Mouse (Mus musculus) urinary bladder, postnatal 10 days (tissue): ENCODE measurements around the gene Nup210l.
A peak's percentile ranks its signal among the peaks of the same experiment; 100 is the strongest.

Experiments
- DNase-seq: peaks from one replicate; pipeline ENCODE4 v3.0.0; 2022; ENCODE audit warnings: low spot score

The Nup210l gene

GRCm38 (mm10) chr3:90161541-90161940 is 57.6 kb downstream of the Nup210l start:
- no peak for DNase-seq

GRCm38 (mm10) chr3:90179566-90179965 is 75.6 kb downstream of the Nup210l start:
- DNase-seq, result no peak

GRCm38 (mm10) chr3:90183581-90183980 is 79.6 kb downstream of the Nup210l start:
- DNase-seq, result no peak

GRCm38 (mm10) chr3:90190859-90191510 is 87.1 kb downstream of the Nup210l start:
- no peak for DNase-seq

GRCm38 (mm10) chr3:90194759-90195158 is 90.8 kb downstream of the Nup210l start:
- DNase-seq, result no peak

- DNase-seq, result no peak
Observed at GRCm38 (mm10) chr3:90195644-90196043, 91.7 kb downstream of the Nup210l start.

- no peak for DNase-seq
Observed at GRCm38 (mm10) chr3:90197548-90197947, 93.6 kb downstream of the Nup210l start.

GRCm38 (mm10) chr3:90202884-90203283 is 99.0 kb downstream of the Nup210l start:
- DNase-seq, result no peak

GRCm38 (mm10) chr3:90203619-90204018 is 99.7 kb downstream of the Nup210l start:
- no peak for DNase-seq

GRCm38 (mm10) chr3:90204582-90204981 is 100.7 kb downstream of the Nup210l start:
- no peak for DNase-seq

- DNase-seq, result no peak
Observed at GRCm38 (mm10) chr3:90208662-90209061, 104.7 kb downstream of the Nup210l start.

GRCm38 (mm10) chr3:90209908-90210566 is 106.1 kb downstream of the Nup210l start:
- no peak for DNase-seq

- no peak for DNase-seq
Observed at GRCm38 (mm10) chr3:90211475-90212398, 107.8 kb downstream of the Nup210l start.

GRCm38 (mm10) chr3:90212723-90213122 is 108.8 kb downstream of the Nup210l start:
- DNase-seq, result no peak

- peak; percentile 33 for DNase-seq
Observed at GRCm38 (mm10) chr3:90213377-90213866, 109.5 kb downstream of the Nup210l start, which contains the start of the genes Rps27 and Rab13. Rps27 (minus strand) TSS chr3:90213651. Rab13 (plus strand) TSS chr3:90213695.

- no peak for DNase-seq
Observed at GRCm38 (mm10) chr3:90213956-90214684, 110.2 kb downstream of the Nup210l start.

GRCm38 (mm10) chr3:90215825-90216380 is 112.0 kb downstream of the Nup210l start:
- no peak for DNase-seq

- DNase-seq, result no peak
Observed at GRCm38 (mm10) chr3:90220088-90220487, 116.2 kb downstream of the Nup210l start.

- DNase-seq, result peak; percentile 54
Observed at GRCm38 (mm10) chr3:90220531-90220951, 116.6 kb downstream of the Nup210l start.

GRCm38 (mm10) chr3:90221123-90221522 is 117.2 kb downstream of the Nup210l start:
- DNase-seq, result no peak

- DNase-seq, result no peak
Observed at GRCm38 (mm10) chr3:90222455-90222854, 118.5 kb downstream of the Nup210l start.
